Mouse (Mus musculus) CH12.LX (cell line): Measurements from ENCODE around the gene Cspg4. TPM values are rescaled to one million over a fixed set of nuclear protein-coding genes. Genes with fewer than 3 reads are reported as not detected.
"Not testable (repeated sequence)": the region's sequence is repeated elsewhere in the genome, so short reads cannot be mapped to it uniquely, and the experiment has no call there.

ENCODE experiments used
- DNase-seq: peaks from one replicate; pipeline ENCODE4 v3.0.0-alpha.2; 2013; ENCODE audit errors: extremely low read depth
- H3K27ac ChIP-seq: 2 replicates; pipeline ENCODE4 v1.5.1; 2012; ENCODE audit warnings: low read depth, mild to moderate bottlenecking, control low read depth, moderate library complexity; ENCODE audit not compliant: insufficient read depth
- H3K27me3 ChIP-seq: replicated peaks from 2 replicates; pipeline ENCODE3; 2012; ENCODE audit warnings: inconsistent platforms
- H3K36me3 ChIP-seq, 2 experiments: replicated peaks in 1 of 2; 2 replicates each; pipeline versions ENCODE3 to v1.6.1; 2012; ENCODE audit warnings: inconsistent platforms in 1 of 2, low read length in 1 of 2, mild to moderate bottlenecking in 1 of 2, mixed read lengths in 1 of 2, moderate library complexity in 1 of 2; ENCODE audit not compliant: control insufficient read depth in 1 of 2, insufficient read depth in 1 of 2
- H3K4me1 ChIP-seq, 2 experiments: 2 replicates each; pipeline ENCODE4 v1.6.1; 2012; ENCODE audit warnings: inconsistent platforms in 1 of 2, moderate library complexity in 1 of 2; ENCODE audit not compliant: insufficient read depth in 2 of 2, control insufficient read depth in 1 of 2
- H3K4me2 ChIP-seq: 2 replicates; pipeline ENCODE4 v1.6.1; 2012; ENCODE audit warnings: low read depth, mild to moderate bottlenecking, control low read depth; ENCODE audit not compliant: poor library complexity, insufficient read depth, severe bottlenecking
- H3K4me3 ChIP-seq, 3 experiments: fragments of 150-350 bp in 1 of 3; sonication (generic) in 1 of 3; replicated peaks in 1 of 3; 2 replicates each; pipeline versions ENCODE3 to v1.5.1; 2011 to 2012; ENCODE audit warnings: low read depth in 2 of 3, low read length in 2 of 3, mild to moderate bottlenecking in 2 of 3, moderate library complexity in 2 of 3, control low read depth in 1 of 3, improper control_type of control experiment in 1 of 3, inconsistent platforms in 1 of 3, mixed read lengths in 1 of 3; ENCODE audit not compliant: poor library complexity in 1 of 3
- H3K79me2 ChIP-seq: replicated peaks from 2 replicates; pipeline ENCODE4 v1.6.1; 2012; ENCODE audit warnings: mild to moderate bottlenecking, moderate library complexity; ENCODE audit not compliant: control insufficient read depth, poor library complexity, insufficient read depth, severe bottlenecking; ENCODE audit errors: extremely low read depth
- H3K9ac ChIP-seq: 2 replicates; pipeline ENCODE4 v1.6.1; 2012; ENCODE audit warnings: low read depth, mild to moderate bottlenecking, control low read depth, moderate library complexity; ENCODE audit not compliant: insufficient read depth
- H3K9me3 ChIP-seq: replicated peaks from 2 replicates; pipeline ENCODE3; 2012; ENCODE audit warnings: low read length, inconsistent platforms, mixed read lengths
- BHLHE40 ChIP-seq: IDR thresholded peaks from 2 replicates; pipeline ENCODE4 v1.6.1; 2011; ENCODE audit warnings: mild to moderate bottlenecking, low read depth, low read length, improper control_type of control experiment
- CHD1 ChIP-seq: IDR thresholded peaks from 2 replicates; pipeline ENCODE4 v1.6.1; 2012; ENCODE audit warnings: low read depth, low read length, improper control_type of control experiment, inconsistent platforms
- CTCF ChIP-seq, 2 experiments: IDR thresholded peaks in 1 of 2; conservative IDR thresholded peaks in 1 of 2; 2 replicates each; pipeline ENCODE4 v1.5.1; 2011 to 2012; ENCODE audit warnings: low read depth in 2 of 2, low read length in 2 of 2, improper control_type of control experiment in 1 of 2, inconsistent platforms in 1 of 2, mild to moderate bottlenecking in 1 of 2, moderate library complexity in 1 of 2
- EP300 ChIP-seq: IDR thresholded peaks from 2 replicates; pipeline ENCODE4 v1.6.1; 2011; ENCODE audit warnings: low read length, improper control_type of control experiment
- GABPA ChIP-seq: IDR thresholded peaks from 2 replicates; pipeline ENCODE4 v1.6.1; 2012; ENCODE audit warnings: low read depth, low read length, improper control_type of control experiment, inconsistent platforms; ENCODE audit not compliant: insufficient replicate concordance
- IRF4 ChIP-seq: IDR thresholded peaks from 2 replicates; pipeline ENCODE4 v1.6.1; 2014; ENCODE audit warnings: low read depth, mild to moderate bottlenecking, inconsistent platforms, low read length, improper control_type of control experiment
- JUN ChIP-seq: IDR thresholded peaks from 2 replicates; pipeline ENCODE4 v1.6.1; 2011; ENCODE audit warnings: low read depth, mild to moderate bottlenecking, low read length, improper control_type of control experiment, moderate library complexity; ENCODE audit not compliant: insufficient read depth
- KAT2A ChIP-seq: IDR thresholded peaks from 2 replicates; pipeline ENCODE4 v1.6.1; 2012; ENCODE audit warnings: low read length, improper control_type of control experiment, inconsistent platforms; ENCODE audit not compliant: insufficient replicate concordance
- MAX ChIP-seq: IDR thresholded peaks from 2 replicates; pipeline ENCODE4 v1.6.1; 2011; ENCODE audit warnings: low read length, improper control_type of control experiment
- MAZ ChIP-seq: IDR thresholded peaks from 2 replicates; pipeline ENCODE4 v1.6.1; 2012; ENCODE audit warnings: low read depth, mild to moderate bottlenecking, inconsistent platforms, low read length, improper control_type of control experiment, moderate library complexity
- MEF2A ChIP-seq: IDR thresholded peaks from 2 replicates; pipeline ENCODE4 v1.6.1; 2014; ENCODE audit warnings: low read depth, mild to moderate bottlenecking, inconsistent platforms, low read length, improper control_type of control experiment, borderline replicate concordance
- MYC ChIP-seq: IDR thresholded peaks from 2 replicates; pipeline ENCODE4 v1.6.1; 2011; ENCODE audit warnings: low read depth, mild to moderate bottlenecking, improper control_type of control experiment, low read length
- NELFE ChIP-seq: IDR thresholded peaks from 2 replicates; pipeline ENCODE4 v1.6.1; 2011; ENCODE audit warnings: low read depth, low read length, improper control_type of control experiment
- PAX5 ChIP-seq: IDR thresholded peaks from 2 replicates; pipeline ENCODE4 v1.6.1; 2012; ENCODE audit warnings: low read length, inconsistent platforms, mixed read lengths
- RCOR1 ChIP-seq: conservative IDR thresholded peaks from 2 replicates; pipeline ENCODE4 v1.6.1; 2012; ENCODE audit warnings: low read depth, mild to moderate bottlenecking, inconsistent platforms, low read length, improper control_type of control experiment
- SIN3A ChIP-seq: IDR thresholded peaks from 2 replicates; pipeline ENCODE4 v1.6.1; 2012; ENCODE audit warnings: low read length, improper control_type of control experiment, inconsistent platforms
- SMC3 ChIP-seq: IDR thresholded peaks from 2 replicates; pipeline ENCODE4 v1.6.1; 2011; ENCODE audit warnings: low read depth, low read length, improper control_type of control experiment
- UBTF ChIP-seq: IDR thresholded peaks from 2 replicates; pipeline ENCODE4 v1.6.1; 2012; ENCODE audit warnings: low read depth, mild to moderate bottlenecking, inconsistent platforms, low read length, improper control_type of control experiment, moderate library complexity
- ZC3H11A ChIP-seq: IDR thresholded peaks from 2 replicates; pipeline ENCODE4 v1.6.1; 2012; ENCODE audit warnings: low read depth, mild to moderate bottlenecking, inconsistent platforms, low read length, improper control_type of control experiment
- ZMIZ1 ChIP-seq: IDR thresholded peaks from 2 replicates; pipeline ENCODE4 v1.6.1; 2012; ENCODE audit warnings: low read depth, mild to moderate bottlenecking, inconsistent platforms, low read length, improper control_type of control experiment
- dilution Hi-C: fragments of 300-500 bp; cut with MboI; formaldehyde crosslinking; loops from 2 replicates; pipeline ENCODE4 v1.14.3; 2020; ENCODE audit warnings: low sequenced_read_pairs; ENCODE audit not compliant: extremely low pct_unique_long_range_greater_than_20kb, extremely low pct_ligation_motif_present
- in situ Hi-C: fragments of 300-500 bp; cut with MboI; formaldehyde crosslinking; loops from 3 replicates; pipeline ENCODE4 v1.14.3; 2019; ENCODE audit warnings: low sequenced_read_pairs, low pct_ligation_motif_present, low pct_unique_long_range_greater_than_20kb, mixed read lengths
- polyA plus RNA-seq: library from polyadenylated mRNA; unstranded; fragments of >175 nt; gene quantifications from 2 replicates; pipeline ENCODE4 v1.2.1, GENCODE M21; 2012; ENCODE audit warnings: low read depth; ENCODE audit not compliant: insufficient read length
- total RNA-seq, 2 experiments: library from RNA; depleted of rRNA; stranded (reverse); fragments of 300-350 nt in 1 of 2; fragments of >200 nt in 1 of 2; gene quantifications; 2 replicates each; pipeline ENCODE4 v1.2.3; 2012 to 2014

Gene Cspg4
- total and polyA plus RNA-seq, 3 experiments, result 0.06 to 0.08 TPM; not detected in 1

DNA sequence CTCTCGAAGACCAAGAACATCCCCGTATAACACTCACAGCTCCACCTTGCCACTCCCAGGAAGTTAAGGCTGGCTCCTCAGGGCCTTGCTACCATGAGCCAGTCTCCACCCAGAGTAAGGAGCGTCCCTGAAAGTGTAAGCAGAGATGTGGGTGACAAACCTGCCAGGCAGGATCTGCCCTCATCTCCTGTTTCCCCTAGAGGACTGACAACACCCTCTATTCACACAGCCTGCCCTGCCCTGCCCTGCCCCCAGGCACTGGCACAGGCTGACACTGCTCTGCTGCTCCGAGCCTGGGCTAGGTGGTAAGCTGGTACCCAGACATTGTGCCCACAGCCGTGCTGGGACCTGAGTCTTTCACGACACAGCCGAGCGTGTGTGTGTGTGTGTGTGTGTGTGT lies 36.4 kb downstream of the Cspg4 start:
- no peak for DNase-seq
- no peak overlapping the region for H3K9ac ChIP-seq
- in situ Hi-C loops (loop anchor here (5.0 kb wide), 1 partner anchor 36 kb away; the partner anchor contains the start of gene Imp3), dilution Hi-C loops (no loop called here)
- no peaks in the 10 kb centered on the region for H3K36me3 ChIP-seq
- peaks cover 14 to 44% of the 10 kb centered on the region in 2 experiments for H3K4me1 ChIP-seq
- no peaks in the 10 kb centered on the region for H3K9me3 ChIP-seq
- H3K4me2 ChIP-seq, result no peak overlapping the region
- H3K27me3 ChIP-seq, result peaks cover 2% of the 10 kb centered on the region
- no peak overlapping the region for H3K4me3 ChIP-seq
- H3K79me2 ChIP-seq, result no peaks in the 10 kb centered on the region
- TF ChIP-seq MAX (no peak), PAX5 (no peak), MAZ (no peak), GABPA (no peak), CHD1 (no peak), MEF2A (no peak)
- no peak overlapping the region for H3K27ac ChIP-seq

DNA sequence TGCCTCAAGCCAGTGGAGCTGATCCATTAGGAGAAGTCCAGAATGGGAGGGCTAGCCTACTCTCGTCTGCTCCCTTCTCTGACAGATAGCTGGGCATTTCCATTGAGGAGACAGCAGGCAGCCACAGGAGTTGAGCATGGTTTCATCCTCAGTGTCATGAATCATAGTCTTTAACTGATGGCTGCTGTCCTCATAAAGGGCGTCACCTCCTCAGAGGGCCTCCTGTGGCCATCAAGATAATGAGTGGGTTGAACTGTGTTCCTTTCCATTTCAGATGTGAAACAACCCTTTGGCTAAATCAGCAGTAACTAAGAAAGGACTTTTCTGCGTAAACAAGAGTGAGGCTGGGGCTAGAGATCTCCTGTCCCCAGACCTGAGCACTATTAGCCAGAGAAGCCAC lies 38.8 kb downstream of the Cspg4 start:
- dilution Hi-C loops, result no loop called here
- no peak overlapping the region for H3K27ac ChIP-seq
- no peaks in the 10 kb centered on the region for H3K79me2 ChIP-seq
- H3K4me1 ChIP-seq, result peaks cover 19 to 48% of the 10 kb centered on the region in 2 experiments
- no peaks in the 10 kb centered on the region for H3K9me3 ChIP-seq
- TF ChIP-seq ZC3H11A, result no peak
- TF ChIP-seq MEF2A, result no peak
- TF ChIP-seq MYC, result no peak
- TF ChIP-seq ZMIZ1, result no peak
- no peak for TF ChIP-seq IRF4
- H3K36me3 ChIP-seq, result no peaks in the 10 kb centered on the region
- H3K27me3 ChIP-seq, result no peaks in the 10 kb centered on the region
- no peak overlapping the region for H3K4me3 ChIP-seq
- H3K9ac ChIP-seq, result no peak overlapping the region
- in situ Hi-C loops, result loop anchor here (5.0 kb wide), 1 partner anchor 34 kb away; the partner anchor contains the start of gene Imp3
- H3K4me2 ChIP-seq, result no peak overlapping the region
- DNase-seq, result no peak

DNA sequence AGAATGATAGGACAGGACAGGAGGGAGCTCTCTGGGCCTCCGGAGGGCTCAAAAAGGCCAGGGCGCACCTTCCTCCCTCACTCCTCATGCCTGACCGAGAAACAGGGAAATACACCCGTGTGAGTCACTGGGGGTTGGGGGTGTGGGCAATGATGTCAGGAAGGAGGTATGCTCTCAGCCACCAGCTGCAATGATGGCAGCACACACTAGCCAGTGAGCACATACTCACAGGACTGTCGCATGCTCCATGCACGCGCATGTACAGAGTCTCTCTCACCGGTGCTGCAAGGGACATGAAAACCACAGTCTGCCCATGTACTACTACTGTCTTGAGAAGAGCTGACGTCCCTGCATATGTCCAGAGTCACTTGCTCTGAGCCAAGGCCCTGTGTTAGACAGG lies 42.7 kb downstream of the Cspg4 start:
- dilution Hi-C loops, result no loop called here
- no peak overlapping the region for H3K4me2 ChIP-seq
- in situ Hi-C loops, result no loop called here
- DNase-seq, result no peak
- H3K9ac ChIP-seq, result no peak overlapping the region
- no peaks in the 10 kb centered on the region for H3K27me3 ChIP-seq
- H3K9me3 ChIP-seq, result no peaks in the 10 kb centered on the region
- H3K27ac ChIP-seq, result no peak overlapping the region
- peaks cover 9 to 30% of the 10 kb centered on the region in 2 experiments for H3K4me1 ChIP-seq
- no peaks in the 10 kb centered on the region for H3K36me3 ChIP-seq
- no peak overlapping the region for H3K4me3 ChIP-seq
- TF ChIP-seq CHD1 (no peak), KAT2A (no peak), RCOR1 (no peak), SMC3 (no peak), EP300 (no peak), ZC3H11A (no peak), PAX5 (no peak), BHLHE40 (no peak), MAX (no peak), SIN3A (no peak), JUN (no peak), UBTF (no peak), CTCF (conservative IDR thresholded peaks at IDR 0.05 in 1 of 2, IDR thresholded peaks at IDR 0.05 in 1 of 2; ENCODE audit: low read depth in 2 of 2, low read length in 2 of 2) (no peak), NELFE (no peak)
- TF ChIP-seq, all 38 proteins: peak for 0
- H3K79me2 ChIP-seq, result no peaks in the 10 kb centered on the region

DNA sequence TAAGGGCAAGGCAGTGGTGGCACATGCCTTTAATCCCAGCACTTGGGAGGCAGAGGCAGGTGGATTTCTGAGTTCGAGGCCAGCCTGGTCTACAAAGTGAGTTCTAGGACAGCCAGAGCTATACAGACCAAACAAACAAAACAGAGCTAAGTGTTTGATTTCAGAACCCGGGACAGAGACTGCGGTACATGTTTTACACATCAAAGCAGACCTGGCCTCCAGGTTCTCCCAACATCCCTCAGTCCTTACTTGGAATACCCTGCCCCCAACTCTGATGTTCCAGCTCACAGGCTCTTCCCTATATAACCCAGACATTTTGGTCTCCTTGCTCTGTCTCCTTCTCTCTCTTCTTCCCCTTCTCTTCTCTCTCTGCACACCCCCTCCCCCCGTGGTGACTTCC lies 45.2 kb downstream of the Cspg4 start:
- H3K9ac ChIP-seq, in situ Hi-C loops, H3K79me2 ChIP-seq, H3K9me3 ChIP-seq, dilution Hi-C loops, H3K4me3 ChIP-seq, H3K27ac ChIP-seq, H3K27me3 ChIP-seq, H3K36me3 ChIP-seq, H3K4me2 ChIP-seq, DNase-seq: not testable (repeated sequence)
- peaks cover 9 to 31% of the 10 kb centered on the region in 2 experiments for H3K4me1 ChIP-seq
